In genomic region chr16:37963331-37964281, GRCm38 (mm10) we compare ENCODE assay signal across 8 mouse cellular contexts. TPM values are rescaled to one million over a fixed set of nuclear protein-coding genes. Genes with fewer than 3 reads are reported as not detected.
DNase-seq lines count a peak whose midpoint lies in the region; ATAC-seq lines count a peak whose summit lies in the region.

No protein-coding gene starts in this region.

- no peak for ATAC-seq in heart, embryonic 14.5 days (ENCODE audit: insufficient number of reproducible peaks, insufficient read depth, low FRiP score, low read depth)
- no peak for ATAC-seq in forebrain, embryonic 11.5 days (replicated peaks; ENCODE audit: low FRiP score)
- peak; percentile 80 for ATAC-seq in kidney, embryonic 16.5 days (ENCODE audit: low FRiP score, low TSS enrichment)
- peak; percentile 92 for ATAC-seq in neural tube, embryonic 13.5 days (ENCODE audit: low read depth)

- H3K4me2 ChIP-seq in heart, embryonic 14.5 days (ENCODE audit: low read length), result peak overlapping the region; percentile 36
- H3K4me2 ChIP-seq in forebrain, embryonic 11.5 days (ENCODE audit: low read depth, low read length, severe bottlenecking), result no peak overlapping the region
- H3K4me2 ChIP-seq in kidney, embryonic 16.5 days (replicated peaks; ENCODE audit: low read depth, low read length), result peak overlapping the region; percentile 39
- H3K4me2 ChIP-seq in neural tube, embryonic 13.5 days, result peak overlapping the region; percentile 27

- no peaks in the 10 kb centered on the region for H3K27me3 ChIP-seq in heart, embryonic 14.5 days (ENCODE audit: control insufficient read depth, insufficient read depth, low read length)
- H3K27me3 ChIP-seq in forebrain, embryonic 11.5 days (ENCODE audit: control insufficient read depth, insufficient read depth, low read length), result no peaks in the 10 kb centered on the region
- H3K27me3 ChIP-seq in kidney, embryonic 16.5 days (ENCODE audit: insufficient read depth, low read length), result no peaks in the 10 kb centered on the region
- no peaks in the 10 kb centered on the region for H3K27me3 ChIP-seq in neural tube, embryonic 13.5 days

- no peak overlapping the region for H3K4me3 ChIP-seq in heart, embryonic 14.5 days (ENCODE audit: control insufficient read depth in 1 of 2, insufficient read depth in 1 of 2, low read depth in 1 of 2, low read length in 2 of 2)
- no peak overlapping the region for H3K4me3 ChIP-seq in forebrain, embryonic 11.5 days (ENCODE audit: low read depth, low read length)
- H3K4me3 ChIP-seq in kidney, embryonic 16.5 days (ENCODE audit: low read length), result 0 out of 2 replicates have a peak overlapping the region, but pooled peaks have one; percentile 1
- H3K4me3 ChIP-seq in neural tube, embryonic 13.5 days, result no peak overlapping the region

- H3K9ac ChIP-seq in heart, embryonic 14.5 days (ENCODE audit: low read length), result no peak overlapping the region
- H3K9ac ChIP-seq in forebrain, embryonic 11.5 days (ENCODE audit: low read length), result 0 out of 2 replicates have a peak overlapping the region, but pooled peaks have one; percentile 4
- peak overlapping the region; percentile 29; the same call in 1 of the 2 replicates for H3K9ac ChIP-seq in kidney, embryonic 16.5 days (replicated peaks; ENCODE audit: low read length)
- peak overlapping the region; percentile 49; the same call in 1 of the 2 replicates for H3K9ac ChIP-seq in neural tube, embryonic 13.5 days

- H3K36me3 ChIP-seq in heart, embryonic 14.5 days (ENCODE audit: control insufficient read depth, insufficient read depth, low read length), result no peaks in the 10 kb centered on the region
- no peaks in the 10 kb centered on the region for H3K36me3 ChIP-seq in forebrain, embryonic 11.5 days (ENCODE audit: control insufficient read depth, insufficient read depth, low read length)
- H3K36me3 ChIP-seq in kidney, embryonic 16.5 days (ENCODE audit: insufficient read depth, low read length), result no peaks in the 10 kb centered on the region
- H3K36me3 ChIP-seq in neural tube, embryonic 13.5 days, result no peaks in the 10 kb centered on the region

- H3K27ac ChIP-seq in heart, embryonic 14.5 days (replicated peaks in 1 of 2; ENCODE audit: control insufficient read depth in 1 of 2, insufficient read depth in 1 of 2, low read depth in 2 of 2, low read length in 2 of 2), result no peak overlapping the region
- H3K27ac ChIP-seq in forebrain, embryonic 11.5 days (ENCODE audit: low read depth, low read length), result no peak overlapping the region
- peak overlapping the region; percentile 71 for H3K27ac ChIP-seq in kidney, embryonic 16.5 days (ENCODE audit: low read length)
- peak overlapping the region; percentile 86 for H3K27ac ChIP-seq in neural tube, embryonic 13.5 days (replicated peaks)

- no peaks in the 10 kb centered on the region for H3K9me3 ChIP-seq in heart, embryonic 14.5 days (ENCODE audit: control insufficient read depth, low read length)
- no peaks in the 10 kb centered on the region for H3K9me3 ChIP-seq in forebrain, embryonic 11.5 days (ENCODE audit: control insufficient read depth, low read length)
- H3K9me3 ChIP-seq in kidney, embryonic 16.5 days (ENCODE audit: low read length), result no peaks in the 10 kb centered on the region
- no peaks in the 10 kb centered on the region for H3K9me3 ChIP-seq in neural tube, embryonic 13.5 days

- H3K4me1 ChIP-seq in heart, embryonic 14.5 days (ENCODE audit: control insufficient read depth in 2 of 2, insufficient read depth in 2 of 2, low read length in 2 of 2), result no peaks in the 10 kb centered on the region; a peak in 1 of 4 replicates
- 0 out of 2 replicates have a peak, but pooled peaks cover 2% of the 10 kb centered on the region for H3K4me1 ChIP-seq in forebrain, embryonic 11.5 days (replicated peaks; ENCODE audit: control insufficient read depth, insufficient read depth, low read length)
- H3K4me1 ChIP-seq in kidney, embryonic 16.5 days (ENCODE audit: insufficient read depth, low read length), result peaks cover 21% of the 10 kb centered on the region
- H3K4me1 ChIP-seq in neural tube, embryonic 13.5 days (replicated peaks), result peaks cover 29% of the 10 kb centered on the region

- 45% methylated on average over 15 of the region's 15 CpGs for WGBS in heart, embryonic 14.5 days
- 50% methylated on average over 15 of the region's 15 CpGs for WGBS in forebrain, embryonic 11.5 days
- 8% methylated on average over 15 of the region's 15 CpGs for WGBS in kidney, embryonic 16.5 days
- WGBS in neural tube, embryonic 13.5 days, result 17% methylated on average over 14 of the region's 15 CpGs

- no peak for DNase-seq in heart, adult 9 months (ENCODE audit: low spot score in 2 of 2)
- no peak for DNase-seq in forebrain, embryonic 11.5 days (ENCODE audit: low spot score)
- DNase-seq in urinary bladder, adult 2 months (ENCODE audit: low spot score), result no peak
- DNase-seq in frontal cortex, postnatal 25 days (ENCODE audit: low spot score in 2 of 2), result no peak
- no peak for DNase-seq in gastrocnemius, adult 8-10 months (ENCODE audit: low spot score in 2 of 2)

RNA-seq across cellular contexts. Expression of gene Gpr156, which starts 47.3 kb away (rescaled TPM):
- polyA plus RNA-seq in heart, embryonic 14.5 days (2014; fragmentation: Nextera tagmentation; extraction: Ambion mirVana), result 0.42 and 0.54 TPM in 2 replicates
- polyA plus RNA-seq in forebrain, embryonic 11.5 days (2014; fragmentation: Nextera tagmentation; extraction: Ambion mirVana), result 4.2 and 4.3 TPM in 2 replicates
- 0.85 and 1.3 TPM in 2 replicates for polyA plus RNA-seq in kidney, embryonic 16.5 days (2015; fragmentation: Nextera tagmentation; extraction: Ambion mirVana)
- polyA plus RNA-seq in neural tube, embryonic 13.5 days (2015; fragmentation: Nextera tagmentation; extraction: Ambion mirVana), result 6.1 and 6.9 TPM in 2 replicates
- polyA plus RNA-seq in urinary bladder, adult 2 months (2012; rRNA removed), result 0.19 TPM in 2 replicates
- not detected for total RNA-seq in gastrocnemius, adult 8-10 months (2022)

Comparison
In these comparisons a context has a peak if more than half of its experiments do, and no peak if none do; other contexts are left out.
1. ATAC-seq: peak in kidney, embryonic 16.5 days (single experiment) and neural tube, embryonic 13.5 days (single experiment); none in heart, embryonic 14.5 days (single experiment) and forebrain, embryonic 11.5 days (single experiment).
2. H3K27ac ChIP-seq: peak in kidney, embryonic 16.5 days (single experiment) and neural tube, embryonic 13.5 days (single experiment); none in heart, embryonic 14.5 days (0 of 2) and forebrain, embryonic 11.5 days (single experiment).